Mouse (Mus musculus): ENCODE data around the gene Lef1. TPM values are rescaled to one million over a fixed set of nuclear protein-coding genes. Genes with fewer than 3 reads are reported as not detected.

The Lef1 gene
- total RNA-seq, 2 experiments from 2014 or later, result 9.8 TPM

DNA sequence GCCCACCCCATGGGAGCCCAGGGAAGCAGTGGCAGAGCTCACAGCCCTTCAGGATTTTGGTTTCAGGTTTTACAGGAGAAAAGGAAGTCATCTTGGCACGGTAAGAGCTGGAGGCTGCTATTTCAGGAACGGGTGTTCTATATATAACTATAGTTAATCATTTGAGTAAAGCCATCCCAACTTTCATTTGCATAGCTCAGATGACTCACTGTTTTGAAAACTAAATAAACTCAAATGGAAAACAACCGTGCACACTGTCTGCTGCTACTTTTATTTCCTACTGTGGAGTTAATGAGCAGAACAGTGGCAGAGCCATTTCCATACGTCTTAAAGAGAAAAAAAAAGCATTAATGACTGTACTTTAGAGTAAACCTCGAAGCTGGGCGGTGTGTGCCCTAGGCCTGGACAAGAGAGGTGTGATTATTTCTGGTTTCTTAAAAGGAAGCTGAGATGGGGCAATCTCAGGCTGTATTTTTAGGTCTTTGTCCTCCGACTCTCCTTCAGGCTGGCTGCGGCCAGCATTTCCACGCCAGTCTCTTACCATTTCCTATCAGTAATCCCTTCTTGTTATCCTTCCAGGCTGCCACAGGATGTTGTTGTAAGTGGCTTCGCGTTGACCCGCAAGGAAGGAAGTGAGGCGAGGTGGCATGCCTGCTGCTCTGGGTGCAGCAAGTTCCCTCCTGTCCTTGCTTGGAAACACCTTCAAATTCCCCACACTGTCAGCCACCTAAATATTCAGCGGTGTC is 29.2 kb downstream of the Lef1 start:
- DNase-seq, result no peak

DNA sequence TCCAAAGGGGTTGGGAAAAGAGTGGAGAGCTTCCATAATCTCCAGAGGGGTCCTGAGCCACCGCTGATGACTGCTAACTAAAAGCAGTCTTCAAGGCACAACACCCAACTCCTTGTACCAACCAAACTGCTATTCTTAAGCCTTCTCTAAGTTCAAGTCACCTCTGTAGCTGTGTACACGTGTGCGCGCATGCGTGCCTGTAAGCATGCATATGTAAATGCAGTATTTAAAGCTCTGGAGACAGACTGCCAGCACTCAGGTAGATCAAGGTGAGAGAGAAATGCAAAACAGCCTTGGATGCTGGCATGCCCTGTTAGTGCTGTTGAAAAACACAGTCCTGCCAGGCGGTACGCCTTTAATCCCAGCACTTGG is 29.8 kb downstream of the Lef1 start:
- DNase-seq, result no peak

DNA sequence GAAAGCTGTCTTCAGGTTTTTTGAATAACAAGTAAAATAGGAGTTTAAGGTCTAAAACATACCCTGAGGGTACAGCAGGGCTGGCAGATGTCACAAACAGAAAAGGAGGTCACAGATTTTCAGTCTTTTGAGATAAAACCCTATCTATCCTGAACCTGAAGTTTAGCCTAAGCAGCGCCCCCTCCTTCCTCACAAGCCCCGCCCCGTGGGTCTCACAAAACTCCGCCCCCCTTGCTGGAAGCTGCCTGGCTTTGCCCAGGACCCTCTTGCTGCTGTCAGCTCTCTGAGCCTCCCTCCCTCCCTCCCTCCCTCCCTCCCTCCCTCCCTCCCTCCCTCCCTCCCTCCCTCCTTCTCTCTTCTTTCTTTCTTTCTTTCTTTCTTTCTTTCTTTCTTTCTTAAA is 31.3 kb downstream of the Lef1 start:
- DNase-seq, result no peak

DNA sequence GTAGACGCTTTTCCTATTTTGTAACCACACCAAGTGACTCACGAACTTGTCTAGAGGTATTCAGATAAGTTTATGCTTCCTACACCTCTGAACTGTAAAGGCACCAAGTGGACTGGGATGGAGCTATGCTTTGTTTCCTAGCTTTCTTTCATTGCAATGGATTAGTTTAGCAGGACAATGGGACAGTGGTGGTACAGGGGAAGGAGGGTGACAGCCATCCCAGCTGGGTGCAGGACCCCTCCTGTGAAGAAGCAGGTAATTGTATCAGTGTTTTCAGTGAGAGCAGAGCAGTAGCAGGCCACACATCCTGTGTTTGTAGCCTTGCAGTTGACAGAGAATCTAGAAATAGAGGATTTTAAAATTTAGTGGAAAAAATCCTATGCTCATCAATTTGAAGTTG is 34.0 kb downstream of the Lef1 start:
- DNase-seq, result no peak

DNA sequence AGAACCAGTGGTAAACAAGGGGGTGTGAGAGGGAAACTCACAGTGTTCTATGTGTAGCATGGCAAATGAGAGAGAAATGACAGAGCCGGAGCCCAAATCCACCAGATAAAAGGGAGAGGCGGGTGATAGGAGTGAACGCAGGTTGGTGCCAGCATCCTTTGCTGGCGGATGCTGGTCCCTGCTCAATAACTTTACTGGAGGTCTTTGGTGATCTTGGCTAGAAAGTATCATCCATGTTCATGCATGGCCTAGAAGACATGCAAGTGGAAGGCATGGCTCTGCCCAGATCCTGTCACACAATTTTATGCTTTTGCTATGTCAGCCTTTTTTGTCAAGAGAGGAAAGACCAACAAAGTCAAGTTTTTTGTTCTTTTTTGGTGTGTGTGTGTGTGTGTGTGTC is 42.6 kb downstream of the Lef1 start:
- no peak for DNase-seq

DNA sequence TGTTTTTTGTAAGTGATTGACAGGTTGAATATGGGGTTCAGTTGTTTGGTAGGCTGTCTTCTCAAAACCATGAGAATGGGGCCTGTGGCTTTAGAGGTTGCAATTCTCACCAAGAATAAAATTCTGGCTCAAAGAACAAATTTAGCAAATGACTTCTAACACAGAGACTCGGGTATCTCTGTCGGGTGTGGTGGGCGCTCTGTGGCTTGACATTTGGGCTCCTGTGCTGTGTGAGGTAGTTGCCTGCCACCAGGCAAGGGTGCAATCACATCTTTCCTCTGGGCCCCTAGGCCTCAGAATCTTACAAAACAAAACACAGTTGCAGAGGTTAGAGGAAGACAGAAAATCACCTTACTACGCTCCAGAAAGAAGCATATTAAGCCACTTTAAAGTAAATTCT is 43.6 kb downstream of the Lef1 start:
- no peak for DNase-seq

DNA sequence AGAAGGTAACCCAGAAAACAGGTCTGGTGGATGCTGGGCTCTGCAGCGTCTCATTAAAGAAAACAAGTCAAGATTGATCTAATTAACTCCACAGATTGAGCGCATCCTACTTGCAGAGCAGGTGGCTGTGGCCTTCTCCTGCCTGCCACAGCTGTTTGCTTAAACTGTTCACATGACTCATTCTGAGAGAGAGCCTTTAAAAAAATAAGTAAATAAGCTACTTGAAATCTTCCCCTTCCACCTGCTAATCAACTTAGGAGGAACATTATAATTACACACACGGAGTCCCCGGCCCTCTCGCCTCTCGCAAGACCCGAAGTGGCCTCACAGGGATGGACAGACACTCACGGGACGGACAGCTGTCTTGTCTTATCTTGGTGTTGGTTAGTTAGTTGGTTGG is 44.3 kb downstream of the Lef1 start:
- DNase-seq, result no peak

DNA sequence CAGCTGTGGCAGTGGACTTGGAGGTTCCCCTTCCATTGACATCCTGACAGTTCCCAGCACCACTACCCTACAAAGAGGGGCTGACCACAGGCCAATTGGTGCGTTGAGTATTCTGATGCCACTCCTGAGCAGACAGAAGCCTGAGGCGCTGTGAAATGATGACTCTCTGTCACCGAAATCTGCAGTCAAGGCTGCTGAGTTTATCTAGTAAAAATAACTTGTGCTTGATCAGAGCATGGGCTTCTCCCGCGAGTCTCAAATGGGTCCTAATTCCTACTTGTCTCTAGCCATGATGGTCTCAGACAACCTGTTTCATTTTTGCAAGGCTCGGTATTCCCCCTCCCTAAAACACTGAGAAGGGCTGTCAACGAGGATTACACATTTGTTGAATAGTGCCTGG is 44.8 kb downstream of the Lef1 start:
- no peak for DNase-seq

DNA sequence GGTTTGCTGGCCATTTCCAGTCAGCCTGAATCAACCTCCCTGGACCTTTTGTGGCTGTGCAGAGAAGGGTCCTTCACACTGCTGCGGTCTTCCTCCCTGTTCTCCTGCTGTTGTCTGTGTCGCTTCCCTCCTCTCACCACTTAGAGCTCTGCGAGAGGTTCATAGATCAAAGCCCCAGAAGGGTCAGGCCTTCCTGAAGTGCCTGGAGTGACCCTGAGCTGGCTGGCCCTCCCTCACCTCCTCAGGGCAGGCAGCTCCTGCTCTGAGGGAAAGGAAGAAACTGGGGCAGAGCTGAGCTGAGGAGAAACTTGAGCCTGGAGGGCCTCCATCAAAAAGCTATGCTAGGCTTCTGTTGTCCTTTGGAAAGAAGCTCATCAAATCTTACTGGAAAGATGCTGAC is 45.4 kb downstream of the Lef1 start:
- DNase-seq, result no peak

DNA sequence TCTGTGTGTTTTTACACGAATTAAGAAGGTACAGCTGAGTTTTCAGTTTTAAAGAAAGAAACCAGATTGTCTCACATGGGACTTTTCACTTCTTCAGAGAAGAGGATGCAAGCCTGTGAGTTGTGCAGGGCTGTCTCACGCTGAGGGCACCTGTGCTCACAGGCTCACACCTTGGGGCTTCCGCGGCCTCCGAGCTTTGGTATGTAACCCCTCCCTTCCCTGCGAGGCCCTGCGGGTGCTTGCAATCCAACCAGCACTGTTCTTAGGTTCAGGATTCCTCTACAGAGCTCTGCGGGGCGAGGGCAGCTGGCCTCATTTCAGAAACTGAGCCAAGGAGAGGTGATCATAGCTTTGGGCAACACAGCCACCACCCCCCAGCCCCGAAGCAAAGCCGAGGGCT is 46.1 kb downstream of the Lef1 start:
- DNase-seq, result no peak

DNA sequence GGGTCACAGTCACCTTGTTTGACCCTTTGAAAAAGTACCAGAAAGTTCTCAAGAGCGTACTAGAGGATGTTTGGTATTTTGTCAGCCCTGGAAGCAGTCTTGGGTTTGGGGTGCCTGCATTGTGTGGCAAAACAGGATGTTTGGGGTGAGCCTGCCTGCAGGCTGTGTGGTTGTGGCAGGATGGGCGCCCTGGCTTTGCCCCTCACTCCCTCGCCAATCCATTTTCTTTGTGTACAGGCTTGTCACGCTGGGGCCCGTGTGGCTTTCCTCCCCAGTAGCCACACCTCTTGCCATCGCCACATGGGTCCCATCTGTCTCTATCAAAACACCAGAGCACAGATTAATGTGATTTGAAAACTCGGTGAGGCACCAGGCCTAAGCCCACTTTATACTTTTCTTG is 47.2 kb downstream of the Lef1 start:
- DNase-seq, result no peak

DNA sequence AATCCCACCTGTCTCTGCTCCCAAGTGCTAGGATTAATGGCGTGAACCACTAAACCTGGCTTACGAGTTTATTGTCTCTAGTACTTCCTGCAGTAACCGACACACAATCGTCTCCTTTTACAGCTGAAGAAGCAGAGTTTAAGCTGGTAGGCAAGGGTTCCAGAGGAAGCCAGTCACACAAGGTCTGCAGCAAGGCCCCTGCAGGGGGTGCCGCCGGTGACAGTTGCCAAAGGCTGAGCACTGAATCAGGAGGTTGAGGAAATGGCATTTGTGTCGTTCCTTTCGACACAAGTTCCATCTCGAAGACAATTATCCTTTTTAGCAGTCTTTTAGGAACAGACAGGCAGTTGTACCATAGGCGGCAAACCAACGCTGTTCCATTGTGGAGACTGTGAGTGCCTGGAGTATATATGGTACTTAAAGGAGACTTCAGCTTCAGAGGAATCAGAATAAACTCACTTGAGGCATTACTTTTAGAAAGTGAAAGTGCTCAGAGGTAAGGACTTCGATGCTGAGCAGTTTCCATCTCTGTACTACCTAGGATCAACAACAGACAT is 49.0 kb downstream of the Lef1 start:
- no peak for DNase-seq

DNA sequence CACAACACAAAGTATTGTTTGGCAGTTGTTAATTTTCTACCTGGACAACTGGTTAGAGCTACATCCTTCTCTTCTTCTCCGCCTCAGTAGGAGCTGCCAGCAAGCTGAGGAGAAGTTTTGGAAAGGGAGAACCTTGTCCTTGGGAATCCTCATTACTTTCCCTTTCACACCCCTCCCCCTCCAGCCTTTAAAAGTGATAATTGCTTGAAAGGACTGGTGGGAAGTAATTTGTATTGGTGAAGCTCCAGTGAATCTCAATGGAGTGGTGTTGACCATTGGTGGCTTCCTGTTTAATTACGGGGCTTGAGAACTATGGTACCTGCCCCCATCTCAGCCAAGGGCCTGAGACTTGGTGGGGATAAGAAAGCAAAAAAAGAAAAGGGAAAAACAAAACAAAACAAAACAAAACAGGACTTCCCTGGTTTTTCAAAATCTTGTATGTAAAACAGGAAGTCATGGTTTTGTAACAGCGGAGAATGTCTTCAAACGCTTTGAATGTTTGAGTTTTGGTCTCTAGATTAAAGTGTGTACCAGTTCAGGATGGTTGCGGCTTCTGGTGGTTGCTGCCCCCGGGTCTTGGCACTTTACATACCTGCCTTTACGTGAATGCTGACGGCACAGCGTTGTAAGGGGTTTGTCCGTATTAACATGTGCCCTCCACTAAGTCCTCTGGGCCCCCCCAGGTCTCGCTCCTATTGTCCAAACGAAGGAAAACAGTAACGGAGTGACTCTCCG is 49.8 kb downstream of the Lef1 start:
- no peak for DNase-seq

DNA sequence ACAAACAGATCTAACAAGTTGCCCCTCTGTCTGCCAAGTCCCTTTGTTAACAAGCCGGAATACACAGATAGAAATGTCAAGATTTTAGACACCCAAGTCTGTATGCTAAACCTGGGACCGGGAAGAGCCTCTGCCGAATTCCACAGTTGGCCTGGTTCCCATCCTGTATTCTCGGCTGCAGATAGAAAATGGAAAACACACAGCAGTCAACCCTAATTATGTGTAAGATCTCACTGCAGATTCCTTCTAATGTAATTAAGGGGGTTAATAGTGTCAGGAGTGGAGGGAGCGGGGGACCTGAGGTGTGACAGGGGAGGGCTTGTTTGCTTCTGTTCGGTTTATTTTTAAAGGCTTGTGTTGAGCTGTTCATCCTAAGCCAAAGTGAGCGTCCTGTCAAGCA is 50.6 kb downstream of the Lef1 start:
- no peak for DNase-seq

DNA sequence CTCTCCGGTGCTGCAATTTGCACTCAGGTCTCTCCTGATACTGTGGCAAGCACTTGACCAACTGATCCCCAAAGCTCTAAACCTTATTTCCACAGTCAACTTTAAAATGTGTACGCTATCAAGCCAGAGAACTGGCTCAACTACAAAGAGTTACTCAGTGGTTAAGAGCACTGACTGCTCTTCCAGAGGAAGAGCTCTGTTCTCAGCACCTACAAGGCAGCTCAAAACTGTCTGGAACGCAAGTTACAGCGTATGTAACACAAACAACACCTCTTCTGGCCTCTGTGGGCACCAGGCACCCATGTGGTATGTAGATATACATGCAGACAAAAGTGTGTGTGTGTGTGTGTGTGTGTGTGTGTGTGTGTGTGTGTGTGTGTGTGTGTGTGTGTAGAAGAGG is 57.5 kb downstream of the Lef1 start:
- no peak for DNase-seq

DNA sequence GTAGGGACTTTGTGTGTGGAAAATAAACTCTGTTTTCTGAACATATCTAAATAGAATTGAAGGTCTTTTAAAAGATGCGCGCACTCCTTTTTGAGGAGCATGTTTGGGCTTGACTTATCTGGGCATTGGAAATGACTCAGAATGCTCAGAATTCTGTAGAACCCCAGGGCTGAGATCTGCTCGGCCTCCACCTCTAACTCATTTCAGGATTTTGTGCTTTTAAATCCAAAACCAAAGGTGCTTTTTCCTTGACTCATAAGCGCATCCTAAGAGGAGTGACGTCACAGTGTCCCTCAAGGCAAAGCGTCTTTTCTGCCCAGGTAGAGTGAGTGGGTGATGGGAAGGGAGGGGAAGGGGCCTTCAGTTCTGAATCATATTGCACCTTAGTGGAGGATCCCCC is 58.9 kb downstream of the Lef1 start:
- DNase-seq, result no peak

DNA sequence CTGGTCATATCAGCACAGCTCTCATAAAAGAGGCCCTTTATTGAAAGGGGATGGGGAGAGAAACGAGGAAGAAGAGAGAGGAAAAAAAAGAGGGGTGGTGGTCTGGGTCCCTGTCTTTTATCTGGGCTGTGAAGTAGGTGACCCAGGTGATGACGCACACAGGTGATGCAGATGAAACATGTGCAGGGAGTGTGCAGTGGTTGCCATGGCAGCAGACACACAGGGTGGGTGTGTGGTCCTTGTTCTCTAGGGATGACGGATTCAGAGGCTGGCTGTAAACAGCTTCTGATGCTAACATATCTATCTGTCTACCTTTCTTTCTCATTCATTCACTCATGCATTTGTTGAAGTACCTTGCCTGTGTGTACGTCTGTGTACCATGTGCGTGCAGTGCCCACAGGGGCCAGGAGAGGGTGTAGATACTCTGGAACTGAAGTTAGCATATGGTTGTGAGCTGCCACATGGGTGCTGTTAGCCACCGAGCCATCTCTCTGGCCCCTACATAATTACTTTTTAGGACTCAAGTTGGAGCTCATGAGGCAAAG is 59.9 kb downstream of the Lef1 start:
- no peak for DNase-seq

DNA sequence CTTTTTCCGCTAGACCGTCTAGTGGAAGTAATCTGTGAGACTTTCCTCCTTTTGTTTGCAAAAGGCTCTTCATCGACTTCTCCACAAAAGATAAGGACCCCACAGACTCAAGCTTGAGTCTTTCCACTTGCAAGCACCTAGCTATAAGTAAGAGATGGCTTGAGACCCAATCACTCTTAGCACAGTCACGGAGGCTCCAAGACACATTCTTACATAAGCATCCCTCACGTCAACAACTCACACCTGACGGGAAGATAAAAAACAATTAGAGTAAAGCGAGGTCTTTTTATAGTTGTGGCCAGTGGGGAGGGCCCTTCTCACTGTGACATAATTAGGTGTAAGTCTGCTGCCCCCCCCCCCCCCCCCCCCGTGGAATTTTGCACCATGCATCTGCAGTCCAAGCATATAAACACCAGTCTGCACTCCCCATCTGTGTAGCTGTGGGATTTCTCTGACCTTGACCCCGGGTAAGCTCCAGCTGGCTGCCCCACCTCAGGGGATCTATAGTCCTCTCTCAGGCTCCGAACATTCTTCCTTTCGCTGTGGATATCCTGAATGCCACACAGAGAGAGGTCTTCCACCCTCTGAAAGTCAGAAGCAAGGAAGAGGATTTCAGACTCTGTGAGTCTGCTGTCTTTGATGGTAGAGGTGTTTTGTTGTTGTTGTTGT is 61.2 kb downstream of the Lef1 start:
- no peak for DNase-seq

DNA sequence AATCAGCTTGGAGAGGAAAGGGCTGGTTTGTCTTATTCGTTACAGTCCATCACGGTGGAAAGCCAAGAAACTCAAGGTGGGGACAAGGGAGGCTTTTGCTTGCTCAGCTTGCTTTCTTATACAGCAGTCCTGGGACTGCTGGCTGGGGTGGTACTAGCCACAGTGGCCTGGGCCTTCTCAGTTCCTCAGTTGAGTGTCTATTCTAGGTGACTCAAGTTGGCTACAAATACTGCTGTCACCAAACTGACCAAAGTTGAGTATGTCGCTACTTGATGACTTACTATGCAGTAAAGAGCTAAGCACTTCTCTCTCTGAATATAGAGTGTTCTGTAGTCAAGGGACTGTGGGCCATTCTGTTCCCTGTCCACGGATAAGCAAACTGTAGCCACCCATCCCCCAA is 62.0 kb downstream of the Lef1 start:
- DNase-seq, result no peak

DNA sequence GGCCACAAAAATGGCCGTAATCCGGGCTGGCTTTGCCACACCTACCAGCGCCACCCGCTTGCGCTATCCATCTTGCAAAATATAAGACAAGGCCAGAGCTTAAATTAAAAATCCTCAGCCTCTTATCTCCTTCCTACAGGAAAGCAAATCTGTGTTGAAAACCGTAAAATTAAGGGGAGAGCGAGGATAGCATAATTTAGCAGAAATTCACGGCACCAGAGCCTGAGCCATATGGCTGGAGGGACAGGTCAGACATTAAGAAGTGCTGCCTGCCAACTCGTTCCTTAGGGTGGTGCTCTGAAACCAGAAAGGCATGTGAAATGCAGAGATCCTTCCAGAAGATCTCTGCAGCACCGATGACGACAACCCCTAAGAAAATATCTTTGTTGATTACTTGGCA is 70.7 kb downstream of the Lef1 start:
- DNase-seq, result no peak

DNA sequence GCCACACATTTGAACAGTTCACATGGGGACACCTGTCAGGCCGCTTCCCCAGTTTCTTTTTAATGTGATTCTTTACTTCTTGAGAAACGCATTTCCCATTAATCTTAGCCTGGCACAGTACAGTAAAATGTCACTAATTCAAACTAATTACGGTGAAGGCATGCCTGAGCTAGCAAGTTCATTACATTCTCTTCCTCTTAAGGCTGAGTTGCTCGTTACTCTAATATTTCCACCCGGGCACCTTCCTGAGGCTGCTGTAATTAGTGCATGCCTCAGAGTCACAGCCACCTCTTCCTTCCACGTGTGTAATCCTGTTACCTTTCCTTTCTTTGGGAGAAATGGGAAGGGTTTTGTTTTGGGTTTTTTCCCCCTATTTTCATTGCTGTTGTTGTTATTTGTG is 71.9 kb downstream of the Lef1 start:
- DNase-seq, result no peak

DNA sequence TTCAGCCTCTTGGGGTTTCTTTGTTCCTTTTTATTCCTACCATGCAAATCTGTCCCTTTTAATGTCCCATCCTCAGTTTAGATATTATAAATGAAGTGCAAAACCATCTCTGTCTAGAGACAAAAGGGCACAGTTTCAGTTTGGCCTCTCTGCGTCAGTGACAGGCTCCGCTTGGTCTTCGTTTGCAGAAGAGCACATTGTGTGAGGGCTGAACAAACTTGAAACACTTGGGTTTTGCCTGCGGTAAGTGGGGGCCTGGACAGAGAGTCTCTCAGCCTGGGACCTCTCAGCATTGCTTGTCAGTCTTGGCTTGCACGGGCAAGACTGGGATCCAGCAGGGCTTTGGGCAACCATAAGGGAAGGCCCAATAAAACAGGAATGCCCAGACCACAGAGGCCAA is 75.9 kb downstream of the Lef1 start:
- no peak for DNase-seq

DNA sequence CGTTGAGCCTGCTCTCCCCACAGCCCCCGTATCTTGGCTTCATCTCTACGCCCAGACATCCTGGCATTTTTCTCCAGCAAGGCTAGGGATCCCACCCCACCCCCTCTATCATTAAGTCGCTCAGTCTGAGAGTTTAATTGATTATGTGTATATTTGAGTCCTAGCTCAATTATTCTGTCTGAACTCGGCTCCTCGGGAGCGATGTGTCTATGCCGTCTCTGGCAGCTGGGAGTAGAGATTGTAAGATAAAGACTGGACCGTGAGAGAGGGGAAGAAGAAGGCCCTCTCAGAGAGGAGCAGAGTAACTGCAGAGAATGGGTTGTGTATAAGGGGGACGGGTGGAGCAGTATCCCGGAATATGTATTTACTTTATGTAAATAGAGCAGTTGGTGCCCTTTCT is 80.0 kb downstream of the Lef1 start:
- DNase-seq, result no peak
